Mouse (Mus musculus) gastrocnemius, postnatal 25 days (tissue): ENCODE measurements around the gene Pgf. TPM values are rescaled to one million over a fixed set of nuclear protein-coding genes. Genes with fewer than 3 reads are reported as not detected.
"Not testable (repeated sequence)": the region's sequence is repeated elsewhere in the genome, so short reads cannot be mapped to it uniquely, and the experiment has no call there.

Source experiments
- DNase-seq: peaks from one replicate; pipeline ENCODE4 v3.0.0; 2022
- total RNA-seq, 2 experiments: library from RNA; stranded (reverse); gene quantifications; 1 replicate in 1 of 2; 2 replicates in 1 of 2; pipeline ENCODE4 v1.2.3; 2021

Gene Pgf
- total RNA-seq, 2 experiments from 2014 or later, result 1.3 to 1.8 TPM

DNA sequence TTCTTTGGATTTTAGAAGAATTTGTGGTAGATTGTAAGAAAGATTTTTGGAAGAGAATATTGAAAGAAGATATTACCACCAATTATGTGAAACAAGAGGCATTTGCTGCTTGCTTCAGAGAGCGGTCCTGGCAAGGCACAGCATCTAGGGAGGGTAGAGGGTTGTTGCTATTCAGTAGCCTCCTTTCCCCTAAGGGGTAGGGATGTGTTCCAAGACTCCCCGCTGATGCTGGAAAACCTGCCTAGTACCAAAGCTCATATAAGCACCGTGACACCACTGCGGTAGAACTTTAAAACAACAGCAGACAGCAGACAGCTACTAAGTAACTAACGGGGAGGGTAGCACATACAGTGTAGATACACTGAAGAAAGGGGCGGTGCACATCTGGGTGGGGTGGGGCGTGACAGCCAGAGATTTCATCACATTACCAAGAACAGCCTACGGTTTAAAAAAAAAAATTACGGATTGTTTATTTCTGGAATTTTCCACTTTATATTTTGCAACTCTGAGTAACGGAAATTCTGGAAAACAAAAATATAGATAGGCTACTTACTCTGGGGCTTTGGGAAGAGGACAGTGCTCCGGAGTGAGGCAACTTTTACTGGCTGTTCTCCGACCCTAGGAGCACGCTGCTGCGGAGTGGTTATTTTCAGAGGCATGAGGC, 19.7 kb downstream of the Pgf start:
- no peak for DNase-seq

DNA sequence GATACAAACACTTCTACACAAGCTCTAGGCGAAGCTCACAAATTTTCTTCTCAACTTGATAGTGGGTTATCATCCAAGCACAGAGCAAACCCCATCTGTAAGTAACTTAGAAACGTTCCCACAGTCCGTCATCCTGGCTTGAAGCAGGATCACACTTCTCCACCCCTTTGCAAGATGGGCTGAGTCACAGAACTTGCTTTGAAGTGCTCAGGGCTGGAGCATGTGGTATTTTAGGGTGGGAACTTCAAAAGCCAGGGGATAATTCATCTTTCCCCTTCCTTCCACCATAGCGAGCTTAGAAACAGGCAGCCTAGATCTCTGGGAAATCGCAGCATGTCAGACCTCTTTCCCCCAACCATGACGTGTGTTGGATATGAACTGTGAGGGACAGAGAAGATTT, 21.3 kb downstream of the Pgf start:
- no peak for DNase-seq

DNA sequence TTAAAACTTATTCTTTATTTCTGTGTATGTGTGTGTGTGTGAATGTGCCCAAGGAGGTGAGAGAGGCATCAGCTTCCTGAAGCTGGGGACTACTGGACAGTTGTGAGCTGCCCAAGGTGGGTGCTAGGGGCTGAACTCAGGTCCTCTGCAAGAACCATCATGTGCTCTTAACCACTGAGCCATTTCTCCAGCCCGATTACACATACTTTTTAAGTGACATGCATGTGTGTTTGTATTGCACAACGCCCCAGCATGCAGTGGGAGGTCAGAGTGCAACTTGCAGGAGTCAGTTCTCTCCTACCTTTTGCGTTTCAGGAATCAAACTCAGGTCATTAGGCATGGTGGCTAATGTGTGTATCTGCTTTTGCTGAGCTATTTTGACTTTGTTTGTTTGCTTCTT, 24.6 kb downstream of the Pgf start:
- DNase-seq, result no peak

DNA sequence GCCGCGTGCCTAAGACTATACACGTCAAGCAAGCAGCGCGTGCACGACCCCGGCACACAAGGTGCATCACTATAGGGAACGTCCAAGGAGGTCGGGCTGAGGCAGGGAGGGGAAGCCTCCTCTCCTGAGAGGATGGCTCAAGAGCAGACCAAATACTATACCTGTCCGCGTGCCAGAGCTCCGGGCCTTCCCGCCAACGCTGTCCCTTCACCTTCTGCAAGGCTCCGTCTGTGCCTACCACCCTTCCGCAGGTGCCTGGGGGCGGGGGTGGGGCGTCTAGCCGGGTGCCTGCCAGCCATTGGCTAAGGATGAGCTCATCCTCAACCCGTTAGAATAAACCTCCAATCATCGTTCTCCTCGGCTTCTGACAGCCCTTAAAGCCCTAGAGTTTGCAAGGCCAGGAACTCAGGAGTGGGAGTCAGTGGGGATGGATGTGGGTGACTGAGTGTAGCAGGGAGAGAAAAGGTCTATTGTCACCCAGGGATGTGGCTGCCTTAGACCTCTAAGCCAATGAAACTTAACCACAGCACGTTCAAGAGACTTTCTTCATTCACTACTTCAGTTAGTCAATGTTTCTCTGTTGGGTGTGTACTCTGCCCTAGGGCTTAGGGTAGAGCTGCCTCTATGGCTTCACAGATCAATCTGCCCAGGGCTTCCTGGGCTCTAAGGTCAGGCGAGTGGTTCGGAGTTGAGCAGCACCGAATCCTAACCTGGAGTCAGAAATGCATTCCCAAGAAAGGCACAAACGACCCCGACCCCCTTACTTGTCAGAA, 26.4 kb downstream of the Pgf start, which contains the start of gene Rps6kl1:
Gene Rps6kl1 (minus strand): TSS at position 263 of the 773 bp plus-strand sequence.
- no peak for DNase-seq

DNA sequence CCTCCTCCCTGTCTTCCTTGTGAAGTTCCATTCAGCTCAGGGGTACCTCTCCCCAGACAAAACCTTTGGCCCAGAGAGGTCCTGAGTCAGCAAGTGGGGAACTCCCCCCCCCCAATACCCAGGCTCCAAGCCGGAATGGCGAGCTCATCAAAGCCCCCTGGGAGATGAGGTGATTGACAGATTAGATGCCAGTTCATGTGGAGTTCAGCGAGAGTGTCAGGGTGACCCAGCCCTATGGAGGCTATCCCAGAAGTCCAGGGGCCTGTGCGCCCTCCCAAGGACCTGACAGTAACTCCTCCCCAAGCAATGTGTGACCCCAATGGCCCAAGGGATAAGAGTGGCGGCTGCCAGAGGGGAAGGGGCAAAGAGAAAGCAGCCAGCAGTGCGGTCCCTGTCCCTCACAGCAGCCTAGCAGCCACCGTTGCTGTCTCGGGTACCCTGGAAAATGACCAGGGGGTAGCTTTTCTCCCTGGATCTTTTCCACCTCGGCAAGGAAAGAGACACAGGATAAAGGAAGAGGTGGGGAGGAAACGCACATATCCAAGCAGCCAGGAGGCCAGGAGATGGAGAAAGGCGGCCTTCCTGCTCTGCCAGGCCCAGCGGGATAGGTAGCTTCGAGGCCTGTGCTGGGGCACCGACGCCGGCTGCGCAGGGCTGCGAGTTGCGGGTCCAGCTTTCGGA, 27.1 kb downstream of the Pgf start:
- DNase-seq, result no peak

DNA sequence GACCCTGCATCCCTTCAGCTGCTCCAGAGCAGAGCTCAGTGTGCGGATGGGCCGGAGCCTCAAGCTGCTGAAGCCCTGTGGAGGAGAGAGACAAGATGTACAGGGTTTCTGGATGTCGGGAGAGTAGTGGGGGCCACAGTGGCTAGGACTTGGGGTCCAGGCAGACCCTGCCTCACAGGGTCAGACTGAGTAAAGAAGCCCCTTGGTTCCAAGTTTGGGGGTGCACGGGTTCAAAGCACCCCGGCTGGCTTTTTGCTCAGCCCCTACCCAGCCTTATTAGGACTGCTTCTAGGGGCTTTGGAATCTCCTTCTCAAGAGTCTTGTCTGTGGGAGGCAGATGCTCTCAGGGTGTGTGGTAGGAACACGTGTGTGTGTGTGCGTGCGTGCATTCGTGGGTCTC, 30.7 kb downstream of the Pgf start:
- DNase-seq, result no peak

DNA sequence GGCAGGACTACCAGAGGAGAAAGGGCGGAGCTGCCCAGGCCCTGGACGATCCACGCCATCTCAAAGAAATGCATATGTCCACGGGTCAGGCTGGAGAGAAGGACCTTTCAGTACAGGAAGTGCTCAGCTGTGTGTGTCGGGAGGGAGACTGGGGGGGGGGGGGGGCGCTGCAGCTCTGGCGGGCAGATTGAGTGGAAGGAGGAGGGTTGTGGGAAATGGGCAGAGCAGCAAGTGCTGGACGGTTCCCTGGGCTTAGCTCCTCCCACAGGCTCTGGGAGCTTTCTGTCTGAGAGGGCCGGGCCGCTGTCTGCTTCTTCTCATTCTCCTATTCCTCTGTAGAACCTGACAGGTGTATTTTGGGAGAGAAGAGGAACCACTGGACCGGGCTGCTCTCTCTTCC, 31.2 kb downstream of the Pgf start:
- no peak for DNase-seq

DNA sequence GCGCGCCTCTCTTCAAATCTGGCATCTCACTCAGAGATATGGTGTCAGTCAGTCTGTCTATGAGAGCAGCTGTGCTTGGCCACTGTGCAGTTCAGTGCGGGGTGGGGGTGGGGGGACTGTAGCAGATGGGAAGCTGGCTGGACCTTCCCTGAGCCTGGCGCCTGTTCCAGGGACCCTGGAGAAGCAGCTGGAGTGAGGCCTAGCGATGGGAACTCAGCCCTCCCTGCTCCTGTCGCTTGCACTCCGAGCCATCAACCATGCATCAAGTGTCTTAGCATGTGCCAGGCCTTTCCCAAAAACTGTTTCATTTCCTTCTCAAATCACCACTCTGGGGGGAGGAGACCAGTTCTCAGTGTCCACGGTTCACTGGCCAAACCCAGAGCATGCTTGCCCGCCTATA, 32.0 kb downstream of the Pgf start:
- peak; percentile 73 for DNase-seq

DNA sequence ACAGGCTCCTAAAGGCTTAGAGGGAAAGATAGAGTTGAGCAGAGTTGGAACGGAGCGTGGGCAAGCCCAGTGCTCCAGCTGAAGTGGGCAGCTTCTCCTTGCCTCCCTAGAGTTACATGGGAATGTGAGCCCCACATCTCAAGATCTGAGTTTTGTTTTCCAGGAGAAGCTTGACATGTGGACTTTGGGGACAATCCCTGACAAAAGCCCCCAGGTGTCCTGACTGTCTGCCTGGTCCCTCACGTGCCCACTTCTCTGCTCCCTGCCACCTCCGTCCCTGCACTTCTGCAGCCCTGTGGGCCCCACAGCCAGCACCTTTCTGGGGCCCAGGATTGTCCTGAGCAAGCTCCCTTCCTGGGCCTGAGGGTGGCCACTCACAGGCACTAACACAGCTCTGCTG, 32.8 kb downstream of the Pgf start:
- no peak for DNase-seq

DNA sequence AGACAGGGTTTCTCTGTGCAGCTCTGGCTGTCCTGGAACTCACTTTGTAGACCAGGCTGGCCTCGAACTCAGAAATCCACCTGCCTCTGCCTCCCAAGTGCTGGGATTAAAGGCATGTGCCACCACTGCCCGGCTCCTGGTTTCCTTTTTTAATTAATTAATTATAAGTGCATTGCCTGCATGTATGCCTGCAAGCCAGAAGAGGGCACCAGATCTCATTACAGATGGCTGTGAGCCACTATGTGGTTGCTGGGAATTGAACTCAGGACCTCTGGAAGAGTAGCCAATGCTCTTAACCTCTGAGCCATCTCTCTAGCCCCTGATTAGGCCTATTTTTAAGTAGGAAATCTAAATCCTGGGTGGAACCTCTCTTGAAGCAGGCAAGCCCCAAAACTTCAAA, 33.3 kb downstream of the Pgf start:
- not testable (repeated sequence) for DNase-seq

DNA sequence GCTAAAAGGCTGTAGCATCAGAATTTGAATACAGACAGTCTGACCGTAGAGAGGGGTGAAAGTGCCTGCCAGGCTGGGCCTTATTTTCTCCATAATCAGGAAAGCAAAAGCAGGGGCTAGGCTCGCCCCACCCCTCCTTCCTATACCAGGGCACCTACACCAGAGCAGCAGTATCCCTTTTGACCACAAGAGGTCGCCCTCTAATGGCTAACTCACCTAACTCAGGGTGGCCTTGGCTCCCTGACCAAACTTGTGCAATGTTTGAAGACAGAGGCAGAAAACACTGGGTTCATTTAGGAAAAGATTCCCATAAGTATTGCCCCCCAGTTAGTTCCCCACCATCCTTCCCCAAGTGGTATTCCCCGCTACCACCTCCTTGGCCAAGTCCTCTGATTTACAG, 34.8 kb downstream of the Pgf start:
- peak; percentile 67 for DNase-seq

DNA sequence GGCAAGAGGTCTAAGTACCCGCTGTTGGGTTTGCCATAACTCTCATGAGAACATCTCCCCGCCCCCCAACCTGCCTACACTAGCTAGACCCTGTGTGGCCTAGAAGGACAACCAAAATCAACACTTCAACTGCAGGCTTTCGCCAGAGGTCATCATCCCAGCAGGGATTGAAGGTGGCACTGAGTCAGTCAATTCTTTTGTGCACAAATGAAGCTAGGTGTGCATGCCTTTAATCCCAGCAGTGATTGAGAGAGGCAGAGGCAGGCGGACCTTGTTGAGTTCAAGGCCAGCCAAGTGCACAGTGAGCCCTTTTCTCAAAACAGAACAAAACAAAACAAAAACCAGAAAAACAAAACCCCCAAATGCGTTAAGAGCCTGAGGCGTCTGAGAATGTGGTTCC, 36.5 kb downstream of the Pgf start:
- no peak for DNase-seq

DNA sequence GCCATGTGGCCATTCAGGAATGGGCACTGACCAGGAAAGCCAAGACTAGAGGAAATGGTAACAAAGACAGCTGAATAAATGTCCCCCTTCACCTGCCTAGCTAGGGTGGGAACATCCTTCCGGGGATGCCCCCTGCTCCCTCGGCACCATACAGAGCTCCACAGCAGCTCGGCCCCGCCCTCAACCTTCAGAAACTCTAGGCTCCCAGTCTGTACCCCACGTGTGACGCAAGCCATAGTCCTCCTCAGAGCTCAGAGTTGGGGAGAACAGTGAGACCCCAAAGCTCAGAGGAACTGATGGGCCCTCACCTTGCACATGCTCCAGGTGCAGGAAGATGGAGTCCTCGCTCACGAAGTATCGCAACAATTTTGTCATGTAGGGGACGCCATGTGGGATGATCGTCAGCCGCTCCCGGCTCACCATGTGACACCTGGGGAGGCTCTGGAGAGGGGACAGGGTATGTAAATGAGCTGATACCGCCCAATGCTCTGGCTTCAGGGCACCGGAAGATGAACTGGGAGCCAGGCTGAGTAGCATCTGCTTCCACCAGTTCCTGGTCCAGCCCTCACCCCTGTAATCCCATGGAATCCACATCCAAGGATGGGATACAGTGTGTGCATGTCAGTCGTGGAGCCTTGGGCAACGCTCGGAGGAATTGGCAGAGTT, 37.4 kb downstream of the Pgf start:
- no peak for DNase-seq

DNA sequence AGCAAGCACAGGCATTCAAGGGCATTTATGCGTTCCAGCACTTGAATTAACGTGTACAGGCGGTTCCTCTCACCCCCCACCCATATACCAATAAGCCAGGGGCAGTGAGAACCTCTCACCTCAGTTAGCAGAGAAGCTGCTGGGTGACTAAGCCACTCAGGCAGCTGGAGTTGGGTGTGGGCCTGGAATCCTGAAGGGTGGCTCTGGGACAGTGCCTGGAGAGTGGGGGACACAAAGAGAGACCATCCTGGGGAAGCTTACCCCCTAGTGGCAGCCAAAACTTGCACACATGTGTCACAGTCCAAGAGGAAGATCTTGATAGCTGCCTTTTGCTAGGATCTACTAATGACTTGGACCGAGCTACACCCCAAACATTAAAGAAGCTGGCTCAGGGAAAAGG, 41.0 kb downstream of the Pgf start:
- DNase-seq, result no peak

DNA sequence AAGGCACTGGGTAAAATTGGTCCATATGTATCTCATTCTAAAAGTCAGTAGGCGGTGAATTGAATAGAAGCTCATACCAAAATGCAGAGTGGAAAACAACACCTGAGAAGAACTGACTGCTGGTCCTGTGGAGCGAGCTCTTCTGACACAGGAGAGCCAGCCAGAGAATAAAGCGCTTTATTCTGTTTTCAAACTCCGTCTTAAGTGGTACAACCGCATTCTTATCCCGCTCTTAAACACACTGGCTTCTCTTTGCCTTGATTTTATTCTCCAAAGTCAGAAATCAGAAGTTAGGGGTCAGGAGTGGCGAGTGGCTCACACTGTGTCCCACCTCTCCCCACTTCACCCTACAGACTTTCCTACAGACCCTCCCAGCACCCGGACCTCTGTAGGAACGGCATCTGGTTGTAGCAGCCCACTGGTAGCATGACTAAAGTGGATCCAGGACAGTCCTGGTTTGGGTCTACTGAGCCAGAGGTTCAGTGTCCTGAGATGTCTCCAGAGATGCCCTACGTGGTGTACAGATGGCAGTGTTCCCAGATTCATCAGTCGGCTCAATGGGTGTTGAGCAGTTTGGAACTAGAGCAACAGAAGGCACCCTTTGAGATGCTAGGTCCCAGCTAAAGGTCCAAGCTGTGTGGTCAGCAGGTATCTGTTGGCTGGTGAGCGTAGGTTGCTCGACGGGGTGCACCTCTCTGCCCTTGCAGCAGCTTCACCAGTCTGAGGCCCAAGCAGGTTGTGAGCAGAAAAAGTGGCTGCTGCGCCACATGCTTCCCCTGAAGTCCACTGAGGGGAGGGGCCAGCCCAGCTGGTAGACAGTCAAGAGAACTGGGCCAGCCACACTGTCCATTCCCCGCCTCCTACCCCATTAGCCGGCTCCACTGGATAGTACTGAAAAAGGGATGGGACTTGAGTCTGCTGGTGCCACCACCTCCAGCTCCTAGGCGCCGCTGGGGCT, 41.8 kb downstream of the Pgf start:
- DNase-seq, result peak; percentile 50

DNA sequence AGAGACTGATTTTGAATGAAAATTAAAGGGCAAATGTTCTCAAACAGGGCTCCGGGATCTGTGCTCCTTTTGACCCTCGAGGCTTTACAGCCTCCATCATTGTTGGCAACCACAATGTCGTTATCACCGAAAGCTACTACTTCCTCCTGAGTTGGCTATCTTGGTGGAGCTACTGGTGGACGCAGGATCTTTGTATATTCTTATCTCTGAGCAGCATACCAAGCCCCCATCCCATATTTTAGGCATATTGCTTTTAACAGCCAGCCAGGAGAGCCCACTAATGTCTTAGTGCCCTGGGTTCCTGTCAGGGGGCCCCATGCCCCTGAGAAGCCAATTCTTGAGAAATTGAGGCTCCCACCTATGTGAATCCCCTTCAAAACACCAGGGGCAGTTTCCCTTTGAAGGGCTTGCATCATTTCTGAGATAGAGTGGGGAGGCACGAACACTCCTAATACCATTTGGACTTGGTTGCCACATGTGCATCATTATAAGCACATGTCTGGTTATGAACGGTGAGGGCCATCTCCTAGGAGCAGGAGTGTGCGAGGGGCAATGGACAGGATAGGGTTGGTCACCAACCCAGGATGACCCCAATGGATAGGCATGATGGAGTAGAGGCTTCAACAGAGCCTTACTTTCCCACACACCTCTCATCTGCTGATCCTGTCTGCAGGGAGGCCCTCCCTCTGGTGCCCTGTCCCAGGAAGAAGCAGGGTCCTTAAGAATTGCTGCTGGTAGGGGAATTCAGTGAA, 43.4 kb downstream of the Pgf start:
- DNase-seq, result no peak

DNA sequence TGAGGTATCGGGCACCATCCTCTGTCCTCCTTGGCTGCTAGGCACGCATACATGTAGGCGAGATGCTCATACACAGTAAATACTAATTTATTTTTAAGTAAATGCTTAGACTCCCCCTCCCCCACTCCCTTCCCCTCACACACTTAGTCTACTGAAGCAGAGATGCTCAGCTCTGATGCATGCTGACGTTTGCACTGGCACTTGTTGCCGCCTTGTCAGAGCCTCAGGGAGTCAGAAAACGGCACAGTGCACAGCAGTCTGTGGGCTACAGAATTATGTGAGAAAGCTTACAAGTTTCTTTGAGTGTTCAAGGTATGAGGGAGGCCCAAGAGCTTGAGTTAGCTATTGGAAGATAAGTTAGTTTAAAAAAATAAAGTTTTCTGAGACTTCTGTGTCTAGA, 46.2 kb downstream of the Pgf start:
- no peak for DNase-seq

DNA sequence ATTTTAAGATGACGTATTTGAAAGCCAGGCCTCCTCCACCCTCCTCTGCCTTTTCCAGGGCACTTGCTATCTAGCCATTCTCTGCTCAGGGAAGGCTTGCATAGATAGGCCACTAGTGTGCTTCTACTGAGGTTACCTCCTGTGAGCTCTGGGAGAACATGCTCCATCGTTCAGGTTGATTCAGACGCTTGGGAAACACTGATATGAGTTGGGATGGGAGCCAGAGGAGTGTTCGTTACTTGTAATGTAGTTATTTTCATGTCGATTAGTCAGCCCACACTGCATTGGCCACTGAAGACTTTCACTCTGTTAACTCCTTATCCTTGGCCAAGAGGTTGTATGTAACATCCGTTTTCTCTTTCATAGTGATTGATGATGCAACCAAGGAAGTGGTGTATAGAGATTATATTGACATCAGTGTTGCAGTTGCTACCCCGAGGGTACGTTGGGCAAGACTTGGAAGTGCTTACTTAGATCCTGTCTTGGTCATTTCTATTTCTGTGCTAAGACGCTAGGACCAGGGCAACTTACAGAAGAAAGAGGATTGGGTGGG, 48.1 kb downstream of the Pgf start:
- no peak for DNase-seq

DNA sequence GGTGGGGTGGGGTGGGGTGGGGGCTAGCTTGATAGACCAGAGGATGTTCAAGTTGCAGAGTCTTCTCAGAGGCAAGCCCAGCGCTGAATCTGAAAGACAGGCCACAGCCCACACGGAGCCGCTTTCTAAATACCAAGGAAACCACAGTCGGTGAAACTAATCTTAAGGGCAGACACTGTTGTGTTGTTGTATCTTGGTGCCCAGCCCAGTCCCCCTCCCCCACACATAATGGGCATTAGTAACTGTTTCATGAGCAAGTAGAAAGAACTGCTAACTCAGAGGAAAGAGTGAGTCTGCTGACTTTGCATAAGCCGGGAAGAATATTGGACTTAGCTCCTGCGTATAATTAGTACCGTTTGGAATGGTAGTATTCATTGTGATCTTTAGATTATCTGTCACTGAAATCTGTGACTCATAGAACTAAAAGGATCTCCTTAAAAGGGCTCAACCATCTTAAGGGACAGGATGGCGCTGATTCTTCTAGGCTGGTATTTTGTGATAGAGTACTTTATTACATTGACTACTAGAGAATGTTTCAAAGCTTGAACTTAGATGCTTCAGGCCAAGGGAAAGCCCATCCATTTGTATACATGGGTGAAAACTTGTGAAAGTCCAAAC, 50.5 kb downstream of the Pgf start:
- DNase-seq, result no peak

DNA sequence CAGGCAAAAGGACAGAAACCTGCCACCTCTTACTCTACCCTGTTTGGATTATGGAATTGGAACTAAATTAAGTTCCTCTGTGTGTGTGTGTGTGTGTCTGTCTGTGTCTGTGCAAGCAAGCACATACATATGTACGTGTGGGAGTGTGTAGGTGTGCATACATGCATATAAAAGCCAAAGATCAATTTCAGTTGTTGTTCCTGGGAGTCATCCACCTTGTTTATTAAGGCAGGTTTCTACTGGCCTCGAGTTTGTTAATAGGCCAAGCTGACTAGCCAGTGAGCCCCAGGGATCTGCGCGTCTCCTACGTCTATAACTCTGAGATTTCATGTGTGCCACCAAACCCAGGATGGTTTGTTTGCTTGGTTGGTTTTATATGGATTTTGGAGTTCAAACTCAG, 52.8 kb downstream of the Pgf start:
- no peak for DNase-seq
